Mouse (Mus musculus): ENCODE results near the gene Pde10a. TPM values are rescaled to one million over a fixed set of nuclear protein-coding genes. Genes with fewer than 3 reads are reported as not detected.

Gene Pde10a
- polyA plus RNA-seq, 1 experiment from 2014 or later = 1.4 TPM

GRCm38 (mm10) chr17:8557926-8558325 is 32.8 kb downstream of the Pde10a start:
- WGBS = 74% methylated on average over 8 of the region's 8 CpGs
- ATAC-seq = no peak
- no peak overlapping the region for H3K9ac ChIP-seq

GRCm38 (mm10) chr17:8562101-8562885 is 37.1 kb downstream of the Pde10a start:
- WGBS = 81% methylated on average over 14 of the region's 14 CpGs

More at GRCm38 (mm10) chr17:8557926-8558325, 32.8 kb downstream of the Pde10a start:
- no peaks in the 10 kb centered on the region for H3K36me3 ChIP-seq
- H3K9me3 ChIP-seq = no peaks in the 10 kb centered on the region
- no peak overlapping the region for H3K27ac ChIP-seq
- H3K4me1 ChIP-seq (replicated peaks) = no peaks in the 10 kb centered on the region
- H3K4me3 ChIP-seq (replicated peaks) = no peak overlapping the region
- no peak overlapping the region for H3K4me2 ChIP-seq (replicated peaks)
- no peaks in the 10 kb centered on the region for H3K27me3 ChIP-seq (replicated peaks)

GRCm38 (mm10) chr17:8562886-8563280 is 37.7 kb downstream of the Pde10a start:
- Histone ChIP-seq H3K27me3 (replicated peaks) (no peaks in the 10 kb centered on the region), H3K9ac (no peak overlapping the region), H3K9me3 (no peaks in the 10 kb centered on the region), H3K36me3 (no peaks in the 10 kb centered on the region), H3K4me3 (replicated peaks) (no peak overlapping the region), H3K4me1 (replicated peaks) (no peaks in the 10 kb centered on the region), H3K4me2 (replicated peaks) (no peak overlapping the region), H3K27ac (no peak overlapping the region)
- WGBS = 60% methylated on average over 1 of the region's 1 CpGs
- no peak for ATAC-seq

More at GRCm38 (mm10) chr17:8562101-8562885, 37.1 kb downstream of the Pde10a start:
- H3K4me3 ChIP-seq (replicated peaks) = no peak overlapping the region
- ATAC-seq = no peak
- H3K4me2 ChIP-seq (replicated peaks) = no peak overlapping the region
- H3K27ac ChIP-seq = no peak overlapping the region
- H3K36me3 ChIP-seq = no peaks in the 10 kb centered on the region
- no peaks in the 10 kb centered on the region for H3K27me3 ChIP-seq (replicated peaks)
- no peak overlapping the region for H3K9ac ChIP-seq
- H3K9me3 ChIP-seq = no peaks in the 10 kb centered on the region
- H3K4me1 ChIP-seq (replicated peaks) = no peaks in the 10 kb centered on the region

- H3K27ac ChIP-seq = no peak within 1 kb of the TSS
- H3K36me3 ChIP-seq = no peaks in the 10 kb centered on the region
- no peak within 1 kb of the TSS for H3K9ac ChIP-seq
- no peaks in the 10 kb centered on the region for H3K4me1 ChIP-seq (replicated peaks)
- H3K4me2 ChIP-seq (replicated peaks) = no peak within 1 kb of the TSS
- H3K27me3 ChIP-seq (replicated peaks) = no peaks in the 10 kb centered on the region
- no peak within 1 kb of the TSS for H3K4me3 ChIP-seq (replicated peaks)
- ATAC-seq = no peak
- WGBS = 92% methylated on average over 6 of the region's 6 CpGs
- H3K9me3 ChIP-seq = no peaks in the 10 kb centered on the region
Observed at GRCm38 (mm10) chr17:8566850-8567249, 41.7 kb downstream of the Pde10a start, which contains the start of gene Gm17087. Gene Gm17087 (minus strand): TSS chr17:8566950.

- no peaks in the 10 kb centered on the region for H3K9me3 ChIP-seq
- peak; percentile 76 for ATAC-seq
- H3K9ac ChIP-seq = no peak overlapping the region
- WGBS = 72% methylated on average over 8 of the region's 8 CpGs
- no peak overlapping the region for H3K4me3 ChIP-seq (replicated peaks)
- no peak overlapping the region for H3K27ac ChIP-seq
- H3K4me1 ChIP-seq (replicated peaks) = no peaks in the 10 kb centered on the region
- no peaks in the 10 kb centered on the region for H3K27me3 ChIP-seq (replicated peaks)
- no peak overlapping the region for H3K4me2 ChIP-seq (replicated peaks)
- H3K36me3 ChIP-seq = no peaks in the 10 kb centered on the region
Observed at GRCm38 (mm10) chr17:8573542-8574260, 48.5 kb downstream of the Pde10a start.

GRCm38 (mm10) chr17:8580360-8580759 is 55.2 kb downstream of the Pde10a start:
- no peak for ATAC-seq
- Histone ChIP-seq H3K9me3 (no peaks in the 10 kb centered on the region), H3K4me2 (replicated peaks) (no peak overlapping the region), H3K36me3 (no peaks in the 10 kb centered on the region), H3K4me1 (replicated peaks) (no peaks in the 10 kb centered on the region), H3K27me3 (replicated peaks) (no peaks in the 10 kb centered on the region; the same call in 1 of the 2 replicates), H3K27ac (no peak overlapping the region), H3K9ac (no peak overlapping the region), H3K4me3 (replicated peaks) (no peak overlapping the region)
- WGBS = 63% methylated on average over 3 of the region's 3 CpGs

GRCm38 (mm10) chr17:8581579-8581978 is 56.4 kb downstream of the Pde10a start:
- no peak overlapping the region for H3K4me2 ChIP-seq (replicated peaks)
- H3K9me3 ChIP-seq = no peaks in the 10 kb centered on the region
- ATAC-seq = no peak
- H3K27me3 ChIP-seq (replicated peaks) = no peaks in the 10 kb centered on the region; the same call in 1 of the 2 replicates
- 79% methylated on average over 8 of the region's 8 CpGs for WGBS
- H3K9ac ChIP-seq = no peak overlapping the region
- H3K27ac ChIP-seq = no peak overlapping the region
- H3K4me1 ChIP-seq (replicated peaks) = no peaks in the 10 kb centered on the region
- no peak overlapping the region for H3K4me3 ChIP-seq (replicated peaks)
- no peaks in the 10 kb centered on the region for H3K36me3 ChIP-seq

GRCm38 (mm10) chr17:8592427-8593277 is 67.5 kb downstream of the Pde10a start:
- no peak overlapping the region for H3K27ac ChIP-seq
- no peaks in the 10 kb centered on the region for H3K36me3 ChIP-seq
- peak overlapping the region; percentile 56 for H3K4me2 ChIP-seq (replicated peaks)
- H3K4me3 ChIP-seq (replicated peaks) = no peak overlapping the region
- 17% methylated on average over 22 of the region's 22 CpGs for WGBS
- H3K4me1 ChIP-seq (replicated peaks) = no peaks in the 10 kb centered on the region
- no peaks in the 10 kb centered on the region for H3K9me3 ChIP-seq
- ATAC-seq = peak; percentile 65; the same call in 1 of the 2 replicates
- H3K27me3 ChIP-seq (replicated peaks) = no peaks in the 10 kb centered on the region
- no peak overlapping the region for H3K9ac ChIP-seq

GRCm38 (mm10) chr17:8597790-8598189 is 72.6 kb downstream of the Pde10a start:
- H3K4me2 ChIP-seq (replicated peaks) = no peak overlapping the region
- H3K4me1 ChIP-seq (replicated peaks) = no peaks in the 10 kb centered on the region
- ATAC-seq = peak; percentile 59; the same call in 1 of the 2 replicates
- H3K27me3 ChIP-seq (replicated peaks) = no peaks in the 10 kb centered on the region
- H3K27ac ChIP-seq = no peak overlapping the region
- no peak overlapping the region for H3K4me3 ChIP-seq (replicated peaks)
- no peaks in the 10 kb centered on the region for H3K36me3 ChIP-seq
- no peaks in the 10 kb centered on the region for H3K9me3 ChIP-seq
- WGBS = 11% methylated on average over 7 of the region's 7 CpGs
- no peak overlapping the region for H3K9ac ChIP-seq

GRCm38 (mm10) chr17:8602976-8603375 is 77.8 kb downstream of the Pde10a start:
- ATAC-seq = no peak
- H3K4me2 ChIP-seq (replicated peaks) = no peak overlapping the region
- no peak overlapping the region for H3K27ac ChIP-seq
- no peaks in the 10 kb centered on the region for H3K9me3 ChIP-seq
- 93% methylated on average over 3 of the region's 3 CpGs for WGBS
- H3K27me3 ChIP-seq (replicated peaks) = no peaks in the 10 kb centered on the region
- H3K4me1 ChIP-seq (replicated peaks) = no peaks in the 10 kb centered on the region
- H3K36me3 ChIP-seq = no peaks in the 10 kb centered on the region
- H3K4me3 ChIP-seq (replicated peaks) = no peak overlapping the region
- no peak overlapping the region for H3K9ac ChIP-seq

- H3K4me3 ChIP-seq (replicated peaks) = no peak overlapping the region
- no peaks in the 10 kb centered on the region for H3K36me3 ChIP-seq
- H3K9ac ChIP-seq = no peak overlapping the region
- H3K4me2 ChIP-seq (replicated peaks) = no peak overlapping the region
- H3K4me1 ChIP-seq (replicated peaks) = no peaks in the 10 kb centered on the region
- no peaks in the 10 kb centered on the region for H3K27me3 ChIP-seq (replicated peaks)
- H3K9me3 ChIP-seq = no peaks in the 10 kb centered on the region
- no peak overlapping the region for H3K27ac ChIP-seq
- ATAC-seq = no peak
- 81% methylated on average over 5 of the region's 5 CpGs for WGBS
Observed at GRCm38 (mm10) chr17:8605921-8606320, 80.7 kb downstream of the Pde10a start.

GRCm38 (mm10) chr17:8606695-8607094 is 81.5 kb downstream of the Pde10a start:
- H3K9ac ChIP-seq = no peak overlapping the region
- ATAC-seq = no peak

More at GRCm38 (mm10) chr17:8606695-8607094, 81.5 kb downstream of the Pde10a start:
- no peak overlapping the region for H3K27ac ChIP-seq
- no peaks in the 10 kb centered on the region for H3K9me3 ChIP-seq
- no peak overlapping the region for H3K4me2 ChIP-seq (replicated peaks)
- H3K4me1 ChIP-seq (replicated peaks) = no peaks in the 10 kb centered on the region
- WGBS = 65% methylated on average over 3 of the region's 3 CpGs
- no peak overlapping the region for H3K4me3 ChIP-seq (replicated peaks)
- H3K27me3 ChIP-seq (replicated peaks) = no peaks in the 10 kb centered on the region
- H3K36me3 ChIP-seq = no peaks in the 10 kb centered on the region
